Mouse (Mus musculus) natural killer cell, adult 2 months (primary cell): ENCODE measurements at regions not wholly inside any gene's neighbourhood (a gene's known extent, or its start where the extent isn't known, plus 50 kb on each side); places are given as distances from the start of the nearest gene placed in this dataset.
A peak's percentile ranks its signal among the peaks of the same experiment; 100 is the strongest.
"Not testable (repeated sequence)": the region's sequence is repeated elsewhere in the genome, so short reads cannot be mapped to it uniquely, and the experiment has no call there.

ENCODE experiments used
- DNase-seq, 2 experiments: peaks; one replicate each; pipeline ENCODE4 v3.0.0; 2022; ENCODE audit warnings: low spot score in 2 of 2

DNA sequence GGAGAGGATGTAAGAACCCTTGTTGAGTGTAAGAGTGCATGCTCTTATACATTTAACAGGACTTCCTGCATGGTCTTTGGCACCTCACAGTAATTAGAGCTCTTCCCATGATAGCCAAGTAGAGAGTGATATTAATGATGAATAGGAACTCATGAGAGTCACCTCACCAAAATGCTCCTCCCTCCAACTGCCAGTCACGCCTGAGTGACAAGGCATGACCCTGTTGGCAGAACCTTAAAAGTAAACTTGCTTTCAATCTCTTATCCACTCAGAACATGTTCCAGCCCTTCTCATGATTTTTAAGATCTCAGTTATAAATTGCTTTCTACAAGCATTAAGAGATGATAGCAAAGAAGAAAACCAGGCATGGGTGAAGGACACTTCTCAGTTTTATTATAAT lies 291.8 kb downstream of the Tox3 start:
- no peak for DNase-seq

DNA sequence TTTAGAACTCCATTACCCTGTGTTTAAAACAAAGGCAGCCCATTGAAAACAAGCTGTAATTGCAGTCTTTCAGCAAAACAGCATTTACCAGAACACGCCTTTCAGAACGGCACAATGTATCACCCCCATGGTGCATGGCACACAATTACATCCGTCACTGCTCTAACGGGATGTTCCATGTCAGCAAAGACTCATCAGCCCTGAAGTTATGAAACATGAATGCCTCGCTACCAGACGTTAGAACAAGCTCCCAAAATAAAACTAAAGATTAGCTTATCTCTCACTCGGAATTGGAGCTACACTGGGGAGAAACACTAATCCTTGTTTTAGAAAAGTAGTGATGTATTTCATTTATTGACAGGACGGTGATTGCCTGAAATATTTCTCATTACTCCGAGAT lies 301.4 kb downstream of the Tox3 start:
- DNase-seq = no peak

DNA sequence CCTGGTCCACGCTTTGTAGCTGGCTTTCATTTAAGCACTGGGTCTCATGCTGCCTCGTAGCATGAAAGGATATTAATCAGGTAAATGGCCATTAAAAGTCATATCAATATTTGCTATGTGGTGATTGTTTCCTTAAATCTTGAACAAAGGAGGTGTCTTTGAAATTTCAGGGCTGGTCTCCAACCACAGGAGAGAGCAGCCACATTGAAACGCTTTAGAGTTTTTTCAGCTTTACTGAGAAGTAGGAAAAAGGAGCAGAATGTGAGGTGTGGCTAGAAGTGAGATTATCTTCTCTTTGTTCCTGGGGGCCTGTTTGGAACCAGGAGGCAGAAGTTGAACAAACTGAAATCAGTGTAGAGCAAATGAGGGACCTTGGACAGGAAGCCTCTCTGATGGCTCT lies 311.7 kb downstream of the Tox3 start:
- DNase-seq = no peak

DNA sequence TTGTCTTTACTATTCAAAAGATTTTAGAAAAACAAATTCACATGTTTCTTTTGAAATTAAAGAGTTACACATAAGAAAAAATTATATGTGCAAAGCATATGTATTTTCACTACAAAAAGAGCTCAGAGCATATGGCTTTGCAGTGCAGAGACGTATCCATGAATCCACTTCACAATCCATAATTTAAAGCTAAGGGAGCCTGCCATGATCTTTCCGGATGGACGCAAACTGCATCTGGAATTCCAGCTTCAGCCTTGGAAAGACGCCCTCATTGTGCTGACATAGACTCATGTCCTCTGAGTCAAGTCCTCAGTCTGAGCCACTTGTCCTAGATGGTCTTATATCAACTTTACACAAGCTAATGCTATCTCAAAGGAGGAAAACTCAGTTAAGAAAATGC lies 315.6 kb downstream of the Tox3 start:
- DNase-seq = no peak

GRCm38 (mm10) chr8:90031220-90031619 lies 316.9 kb downstream of the Tox3 start:
- no peak for DNase-seq

DNA sequence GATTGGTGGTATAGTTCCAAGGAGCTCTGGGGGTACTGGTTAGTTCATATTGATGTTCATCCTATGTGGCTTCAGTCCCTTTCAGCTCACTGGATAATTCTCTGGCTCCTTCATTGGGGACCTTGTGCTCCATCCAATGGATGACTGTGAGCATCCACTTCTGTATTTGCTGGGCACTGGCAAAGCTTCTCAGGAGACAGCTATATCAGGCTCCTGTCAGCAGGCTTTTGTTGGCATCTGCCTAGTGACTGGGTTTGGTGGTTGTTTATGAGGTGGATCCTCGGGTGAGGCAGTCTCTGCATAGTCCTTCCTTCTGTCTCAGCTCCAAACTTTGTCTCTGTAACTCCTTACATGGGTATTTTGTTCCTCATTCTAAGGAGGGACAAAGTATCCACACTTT lies 330.2 kb downstream of the Tox3 start:
- not testable (repeated sequence) for DNase-seq

DNA sequence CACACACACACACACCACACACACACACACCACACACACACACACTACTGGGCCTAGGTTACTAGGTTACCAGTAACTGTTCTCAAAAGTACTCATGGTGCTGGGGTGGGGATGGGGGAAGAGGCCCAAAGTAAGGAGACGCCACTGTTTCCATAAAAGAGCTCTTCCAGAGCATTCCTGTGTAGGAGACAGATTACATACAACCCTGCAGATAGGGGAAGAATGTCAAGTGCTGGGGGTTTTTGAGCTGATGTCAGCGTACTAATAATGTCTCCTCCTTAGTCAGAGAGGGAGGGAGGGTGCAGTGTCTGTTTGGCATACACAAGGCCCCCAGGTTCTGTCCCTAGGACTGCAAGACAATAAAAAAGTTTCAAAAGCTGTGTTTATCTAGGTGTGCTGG lies 334.4 kb downstream of the Tox3 start:
- DNase-seq = no peak

DNA sequence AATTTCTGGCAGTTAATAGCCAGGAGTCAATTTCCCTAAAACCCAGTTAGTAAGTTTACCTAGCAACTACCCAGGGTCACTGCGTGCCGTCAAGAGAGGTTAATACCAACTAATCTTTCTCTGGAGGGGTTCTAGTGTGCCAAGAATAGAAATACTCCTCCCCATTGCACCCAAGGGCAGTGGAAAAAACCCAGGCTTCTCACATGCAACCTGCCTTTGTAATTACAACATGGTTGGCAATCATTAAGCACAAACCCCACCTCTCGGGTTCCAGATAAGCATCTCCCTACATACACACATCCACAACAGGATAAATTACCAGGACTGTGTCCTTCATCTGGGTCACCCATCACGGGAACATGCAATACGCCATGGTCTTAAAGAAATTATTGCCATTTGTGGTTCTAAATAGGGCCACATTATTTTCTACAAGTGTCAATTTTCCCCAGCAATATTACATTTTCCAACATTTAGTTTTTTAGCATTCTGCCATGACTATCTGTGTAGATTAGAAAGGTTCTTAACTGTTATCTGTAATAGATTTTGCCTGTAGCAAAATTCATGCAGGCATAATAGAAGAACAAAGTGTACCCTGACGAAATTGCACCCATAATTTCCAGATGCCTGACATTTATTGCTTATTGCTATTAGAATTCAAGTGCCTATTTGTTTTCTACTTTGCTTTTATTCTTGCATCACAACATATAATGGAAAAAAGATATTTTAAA lies 336.3 kb downstream of the Tox3 start:
- DNase-seq = no peak

GRCm38 (mm10) chr8:90009431-90009830 lies 338.7 kb downstream of the Tox3 start:
- no peak for DNase-seq

- DNase-seq = peak; percentile 1 to 28
These were observed 347.1 kb downstream of the Tox3 start for GRCm38 (mm10) chr8:90000899-90001640.

GRCm38 (mm10) chr8:89993743-89994142 lies 354.4 kb downstream of the Tox3 start:
- DNase-seq = no peak

- no peak for DNase-seq
These were observed 364.3 kb downstream of the Tox3 start for GRCm38 (mm10) chr8:89983859-89984258.

- no peak for DNase-seq
These were observed 365.6 kb downstream of the Tox3 start for GRCm38 (mm10) chr8:89982551-89982950.

GRCm38 (mm10) chr8:89981320-89981719 lies 366.8 kb downstream of the Tox3 start:
- DNase-seq = no peak

DNA sequence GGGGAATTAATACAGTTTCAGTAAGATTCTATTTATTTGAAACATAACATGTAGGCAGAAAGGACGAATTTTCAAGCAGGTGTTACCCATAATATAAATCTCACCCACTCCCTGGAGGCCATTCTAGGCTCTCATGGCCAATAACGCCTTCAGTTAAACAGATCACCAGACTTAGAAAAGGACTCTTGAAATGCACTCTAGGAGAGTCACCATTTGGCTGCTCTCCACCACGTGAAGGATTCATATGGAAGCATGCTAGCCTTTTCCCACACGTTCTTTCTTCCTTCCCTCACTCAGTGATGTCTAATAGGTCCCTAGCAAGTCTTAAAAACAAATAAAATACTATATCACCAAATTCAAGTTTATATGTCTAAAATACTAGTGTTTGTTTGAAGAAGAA lies 367.7 kb downstream of the Tox3 start:
- DNase-seq = no peak

DNA sequence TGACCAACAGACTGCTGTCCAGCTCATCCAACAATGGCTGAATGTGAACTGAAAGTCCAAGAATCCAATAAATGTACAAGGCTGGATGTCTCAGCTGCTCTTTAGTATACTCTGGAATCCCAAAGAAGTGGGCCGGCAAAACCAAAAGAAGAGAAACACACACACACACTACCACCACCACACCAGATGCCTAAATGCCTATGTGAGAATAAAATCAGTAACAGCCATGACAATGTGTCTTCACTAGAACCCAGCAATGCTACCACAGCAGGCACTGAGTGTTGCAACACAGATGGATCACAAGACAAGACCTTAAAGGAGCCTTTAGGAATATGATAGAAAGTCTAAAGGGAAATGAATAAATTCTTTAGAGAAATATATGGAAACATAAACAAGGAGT lies 385.3 kb downstream of the Tox3 start:
- DNase-seq = no peak

GRCm38 (mm10) chr8:89957486-89957885 lies 390.7 kb downstream of the Tox3 start:
- DNase-seq = no peak

GRCm38 (mm10) chr8:89956482-89957020 lies 391.6 kb downstream of the Tox3 start:
- DNase-seq = no peak

DNA sequence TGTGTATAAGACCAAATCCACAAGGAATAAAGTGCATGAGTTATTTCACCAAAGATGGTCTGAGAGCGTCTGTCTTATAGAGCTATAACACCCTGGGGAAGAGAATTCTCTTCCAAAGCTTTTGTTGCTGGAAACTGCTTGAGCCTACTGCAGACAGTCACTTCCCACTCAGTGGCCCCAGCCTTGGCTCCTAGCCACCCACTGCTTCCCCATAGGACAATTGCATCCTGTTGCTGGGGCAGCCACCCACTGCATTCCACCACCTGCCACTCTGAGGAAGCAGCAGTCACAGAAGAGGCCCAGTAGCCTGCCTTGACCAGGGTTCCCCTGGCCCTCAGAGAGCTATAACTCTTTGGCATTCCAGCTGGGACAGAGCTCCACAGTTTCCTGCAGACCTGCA lies 409.3 kb downstream of the Tox3 start:
- DNase-seq = no peak

GRCm38 (mm10) chr8:89934521-89934920 lies 413.6 kb downstream of the Tox3 start:
- DNase-seq = no peak

- DNase-seq = no peak
These were observed 421.4 kb downstream of the Tox3 start for GRCm38 (mm10) chr8:89926666-89927232.

DNA sequence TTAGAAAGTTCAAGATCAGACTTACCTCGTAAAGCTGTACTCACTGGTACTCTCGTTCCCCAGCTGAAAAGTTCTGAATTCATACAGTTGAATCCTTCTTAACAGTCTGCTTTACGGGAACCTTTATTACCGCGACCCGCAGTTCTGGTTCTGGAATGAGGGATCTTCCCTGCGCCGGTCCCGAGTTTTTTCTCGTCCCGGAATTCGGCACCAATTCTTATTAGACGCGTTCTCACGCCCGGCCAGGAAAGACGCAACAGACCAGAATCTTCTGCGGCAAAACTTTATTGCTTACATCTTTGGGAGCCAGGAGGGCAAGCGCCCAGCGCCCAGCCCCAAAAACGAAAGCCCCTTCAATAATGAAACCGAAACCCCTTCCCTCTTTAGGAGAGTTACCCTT lies 423.4 kb downstream of the Tox3 start:
- DNase-seq = not testable (repeated sequence)

GRCm38 (mm10) chr8:89914076-89914475 lies 434.1 kb downstream of the Tox3 start:
- DNase-seq = no peak
